Mouse (Mus musculus): ENCODE data around the gene Olfr1344.

DNA sequence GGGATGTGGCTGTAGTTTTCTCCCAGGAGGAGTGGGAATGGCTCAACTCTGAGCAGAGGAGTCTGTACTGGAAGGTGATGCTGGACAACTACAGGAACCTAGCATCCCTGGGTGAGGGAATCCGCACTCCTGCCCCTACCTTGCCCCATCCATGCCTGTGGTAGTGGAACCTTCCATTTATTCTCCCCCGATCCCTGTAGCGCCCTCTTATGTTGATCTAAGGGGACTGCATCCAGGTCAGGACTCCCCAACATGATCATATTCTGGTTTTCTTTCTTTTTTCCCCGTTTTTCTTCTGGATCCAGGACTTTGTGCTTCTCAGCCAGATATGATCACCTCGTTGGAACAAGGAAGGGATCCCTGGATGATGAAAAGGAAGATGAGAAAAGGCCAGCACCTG, 49.0 kb upstream of the Olfr1344 start:
- TF ChIP-seq CTCF (IDR thresholded peaks at IDR 0.05; ENCODE audit: borderline replicate concordance, control insufficient read depth, extremely low read depth, insufficient read depth, low read length, poor library complexity) (no peak), POLR2A (IDR thresholded peaks at IDR 0.05; ENCODE audit: control insufficient read depth, extremely low read depth, insufficient read depth, low read length, poor library complexity) (no peak)
